Mouse (Mus musculus) midbrain, embryonic 16.5 days (tissue): ENCODE results near the gene Wscd2. TPM values are rescaled to one million over a fixed set of nuclear protein-coding genes. Genes with fewer than 3 reads are reported as not detected.

Experiments
- ATAC-seq: fragments of 200-750 bp; cut with Nextera tagmentation; 2 replicates; pipeline ENCODE4 v1.8.0; 2017; ENCODE audit warnings: moderate TSS enrichment
- H3K27ac ChIP-seq: fragments of 300-500 bp; sonication (generic); 2 replicates; pipeline ENCODE4 v1.5.1; 2014; ENCODE audit warnings: mild to moderate bottlenecking, low read length, mixed read lengths
- H3K27me3 ChIP-seq: fragments of 300-500 bp; sonication (generic); 2 replicates; pipeline ENCODE4 v1.6.1; 2014; ENCODE audit warnings: low read depth, low read length, mixed read lengths; ENCODE audit not compliant: control insufficient read depth, insufficient read depth
- H3K36me3 ChIP-seq: fragments of 300-500 bp; sonication (generic); 2 replicates; pipeline ENCODE4 v1.6.1; 2014; ENCODE audit warnings: mild to moderate bottlenecking, low read length, moderate library complexity, mixed read lengths; ENCODE audit not compliant: control insufficient read depth, insufficient read depth
- H3K4me1 ChIP-seq: fragments of 300-500 bp; sonication (generic); 2 replicates; pipeline ENCODE4 v1.6.1; 2014; ENCODE audit warnings: mild to moderate bottlenecking, low read length, mixed read lengths; ENCODE audit not compliant: control insufficient read depth, insufficient read depth
- H3K4me2 ChIP-seq: fragments of 300-500 bp; sonication (generic); 2 replicates; pipeline ENCODE4 v1.6.1; 2014; ENCODE audit warnings: mild to moderate bottlenecking, low read length, mixed read lengths
- H3K4me3 ChIP-seq: fragments of 300-500 bp; sonication (generic); 2 replicates; pipeline ENCODE4 v1.5.1; 2014; ENCODE audit warnings: low read depth, mild to moderate bottlenecking, low read length, moderate library complexity, mixed read lengths
- H3K9ac ChIP-seq: fragments of 300-500 bp; sonication (generic); 2 replicates; pipeline ENCODE4 v1.6.1; 2014; ENCODE audit warnings: low read depth, low read length, mixed read lengths
- H3K9me3 ChIP-seq: fragments of 300-500 bp; sonication (generic); replicated peaks from 2 replicates; pipeline ENCODE4 v1.6.1; 2014; ENCODE audit warnings: mild to moderate bottlenecking, low read length, mixed read lengths; ENCODE audit not compliant: control insufficient read depth, poor library complexity, severe bottlenecking
- WGBS: fragments of 180-500 bp; shearing (Covaris S2); extraction: QIAGEN DNeasy Blood & Tissue Kit; methylation state at CpG from one replicate; pipeline ENCODE4 v1.1.7; 2014; 5-methylcytosine and 5-hydroxymethylcytosine counted together
- polyA plus RNA-seq: library from polyadenylated mRNA; unstranded; fragments of >200 nt; fragmentation: Nextera tagmentation; extraction: Ambion mirVana; gene quantifications from 2 replicates; pipeline ENCODE4 v1.2.1, GENCODE M21; 2015

Wscd2 gene
- polyA plus RNA-seq, 1 experiment from 2014 or later = 16.1 TPM

- Histone ChIP-seq H3K4me1 (peaks cover 10% of the 10 kb centered on the region; the same call in 1 of the 2 replicates), H3K4me2 (no peak overlapping the region), H3K27me3 (peaks cover 3% of the 10 kb centered on the region; the same call in 1 of the 2 replicates), H3K9me3 (no peaks in the 10 kb centered on the region), H3K27ac (no peak overlapping the region), H3K9ac (no peak overlapping the region), H3K36me3 (no peaks in the 10 kb centered on the region), H3K4me3 (no peak overlapping the region)
- 57% methylated on average over 15 of the region's 15 CpGs for WGBS
- no peak for ATAC-seq
Observed at GRCm38 (mm10) chr5:113554095-113554494, 64.0 kb downstream of the Wscd2 start.

DNA sequence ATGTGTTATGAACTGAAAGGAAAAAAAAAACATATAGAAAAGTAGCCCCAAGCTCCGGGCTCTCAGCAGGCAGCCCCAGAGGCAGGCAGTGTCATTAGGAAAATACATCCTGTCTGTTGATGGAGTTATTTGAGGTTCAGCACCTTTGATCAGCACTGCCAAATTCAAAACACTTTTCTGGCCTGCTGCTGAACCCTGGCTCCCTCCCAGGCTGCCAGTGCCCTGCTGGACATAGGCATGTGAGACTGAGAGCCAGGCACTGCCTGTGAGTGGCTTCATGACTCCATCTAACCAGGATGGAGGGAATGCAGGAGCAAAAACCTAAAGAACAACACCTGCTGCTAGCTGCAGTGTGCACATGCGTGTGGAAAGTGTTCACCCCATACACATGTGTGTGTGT lies 64.4 kb downstream of the Wscd2 start:
- no peak for ATAC-seq
- Histone ChIP-seq H3K4me1 (peaks cover 10% of the 10 kb centered on the region; the same call in 1 of the 2 replicates), H3K9ac (no peak overlapping the region)

DNA sequence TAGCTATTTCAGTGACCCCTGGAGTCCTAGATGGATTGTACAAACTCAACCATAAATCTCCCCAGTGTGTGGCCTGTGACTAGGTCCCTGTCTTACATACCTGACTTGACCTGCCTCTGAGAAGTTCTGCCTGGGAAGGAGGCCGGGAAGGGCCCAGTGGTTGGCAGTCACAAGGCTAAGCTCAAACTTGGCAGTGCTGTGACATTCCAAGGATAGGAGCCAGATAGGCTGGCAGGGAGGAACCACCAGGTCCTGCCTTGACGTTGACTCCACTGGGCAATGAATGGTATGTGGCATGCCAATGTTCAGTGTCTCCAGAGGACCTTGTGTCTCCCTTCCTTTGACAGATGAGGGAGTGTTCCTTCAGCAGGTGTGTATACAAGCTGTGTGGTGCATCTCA lies 65.6 kb downstream of the Wscd2 start:
- no peak for ATAC-seq
- H3K4me1 ChIP-seq = peaks cover 10% of the 10 kb centered on the region; the same call in 1 of the 2 replicates
- H3K4me2 ChIP-seq = no peak overlapping the region
- H3K4me3 ChIP-seq = no peak overlapping the region
- no peak overlapping the region for H3K9ac ChIP-seq
- no peak overlapping the region for H3K27ac ChIP-seq
- no peaks in the 10 kb centered on the region for H3K27me3 ChIP-seq
- H3K36me3 ChIP-seq = no peaks in the 10 kb centered on the region
- WGBS = 77% methylated on average over 2 of the region's 2 CpGs
- H3K9me3 ChIP-seq = no peaks in the 10 kb centered on the region

More for the DNA sequence above, 64.4 kb downstream of the Wscd2 start:
- Histone ChIP-seq H3K27me3 (peaks cover 3% of the 10 kb centered on the region; the same call in 1 of the 2 replicates), H3K36me3 (no peaks in the 10 kb centered on the region), H3K27ac (no peak overlapping the region), H3K9me3 (no peaks in the 10 kb centered on the region), H3K4me2 (no peak overlapping the region), H3K4me3 (no peak overlapping the region)
- 83% methylated on average over 2 of the region's 2 CpGs for WGBS

GRCm38 (mm10) chr5:113558065-113558464 lies 67.9 kb downstream of the Wscd2 start:
- no peak for ATAC-seq
- Histone ChIP-seq H3K9ac (no peak overlapping the region), H3K4me3 (no peak overlapping the region), H3K9me3 (no peaks in the 10 kb centered on the region), H3K27ac (no peak overlapping the region), H3K4me2 (no peak overlapping the region), H3K4me1 (peaks cover 6% of the 10 kb centered on the region; the same call in 1 of the 2 replicates), H3K27me3 (no peaks in the 10 kb centered on the region; the same call in 1 of the 2 replicates), H3K36me3 (0 out of 2 replicates have a peak, but pooled peaks cover 2% of the 10 kb centered on the region)
- WGBS = 88% methylated on average over 8 of the region's 8 CpGs

DNA sequence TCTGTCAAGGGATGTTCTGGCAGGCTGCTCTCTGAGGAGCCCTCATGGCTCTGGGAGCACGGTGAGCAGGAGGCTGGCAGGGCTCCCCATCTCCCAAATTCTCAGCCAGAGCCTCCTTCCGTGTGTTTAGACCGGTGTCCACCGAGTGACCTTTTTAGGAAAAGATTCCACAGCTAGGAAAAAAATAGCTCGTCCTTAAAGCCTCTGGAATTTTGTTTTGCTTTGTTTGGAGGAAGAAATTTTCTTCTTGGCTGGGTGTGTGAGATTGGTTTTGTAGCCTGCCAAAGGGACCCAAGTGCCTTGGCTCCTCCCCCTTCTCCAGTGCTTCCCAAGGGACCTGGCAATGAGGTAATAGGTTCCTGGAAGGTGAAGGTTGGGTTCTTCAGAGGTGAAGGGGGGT lies 69.5 kb downstream of the Wscd2 start:
- 82% methylated on average over 5 of the region's 5 CpGs for WGBS
- Histone ChIP-seq H3K27ac (no peak overlapping the region), H3K4me3 (no peak overlapping the region), H3K9me3 (no peaks in the 10 kb centered on the region), H3K27me3 (no peaks in the 10 kb centered on the region; the same call in 1 of the 2 replicates), H3K4me1 (no peaks in the 10 kb centered on the region; the same call in 1 of the 2 replicates), H3K36me3 (0 out of 2 replicates have a peak, but pooled peaks cover 2% of the 10 kb centered on the region), H3K4me2 (no peak overlapping the region), H3K9ac (no peak overlapping the region)
- no peak for ATAC-seq

GRCm38 (mm10) chr5:113564463-113564862 lies 74.3 kb downstream of the Wscd2 start:
- H3K27ac ChIP-seq = no peak overlapping the region
- H3K36me3 ChIP-seq = 0 out of 2 replicates have a peak, but pooled peaks cover 2% of the 10 kb centered on the region
- no peak overlapping the region for H3K4me3 ChIP-seq
- 31% methylated on average over 4 of the region's 4 CpGs for WGBS
- no peak overlapping the region for H3K4me2 ChIP-seq
- ATAC-seq = no peak
- no peaks in the 10 kb centered on the region for H3K9me3 ChIP-seq
- H3K4me1 ChIP-seq = no peaks in the 10 kb centered on the region
- H3K9ac ChIP-seq = no peak overlapping the region
- H3K27me3 ChIP-seq = no peaks in the 10 kb centered on the region; the same call in 1 of the 2 replicates

GRCm38 (mm10) chr5:113565101-113565854 lies 75.1 kb downstream of the Wscd2 start:
- Histone ChIP-seq H3K27ac (no peak overlapping the region), H3K27me3 (no peaks in the 10 kb centered on the region; the same call in 1 of the 2 replicates), H3K4me3 (no peak overlapping the region), H3K4me1 (no peaks in the 10 kb centered on the region), H3K9me3 (no peaks in the 10 kb centered on the region), H3K36me3 (0 out of 2 replicates have a peak, but pooled peaks cover 2% of the 10 kb centered on the region), H3K9ac (no peak overlapping the region), H3K4me2 (no peak overlapping the region)
- 73% methylated on average over 10 of the region's 10 CpGs for WGBS
- no peak for ATAC-seq

DNA sequence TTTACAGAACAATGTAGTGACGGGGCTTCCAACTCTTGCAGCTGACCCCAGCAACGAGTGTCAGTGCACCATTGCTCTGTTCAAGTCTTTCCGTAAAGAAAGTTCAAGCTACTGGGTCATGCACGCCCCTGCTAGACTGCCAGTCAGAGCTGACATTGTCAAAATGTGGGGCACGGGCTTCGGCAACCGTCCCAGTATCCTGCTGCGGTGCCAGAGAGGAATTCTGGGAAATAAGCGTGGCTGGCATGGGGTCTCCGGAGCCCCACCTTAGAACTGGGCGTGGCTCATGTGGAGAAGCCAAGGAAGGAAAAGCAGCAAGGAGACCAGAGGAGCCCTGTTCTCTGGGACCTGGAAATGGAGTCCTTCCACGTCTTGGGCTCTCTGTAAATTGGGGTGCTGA lies 75.7 kb downstream of the Wscd2 start:
- no peak overlapping the region for H3K9ac ChIP-seq
- no peaks in the 10 kb centered on the region for H3K4me1 ChIP-seq
- H3K27me3 ChIP-seq = no peaks in the 10 kb centered on the region; the same call in 1 of the 2 replicates
- H3K36me3 ChIP-seq = 0 out of 2 replicates have a peak, but pooled peaks cover 2% of the 10 kb centered on the region
- 77% methylated on average over 12 of the region's 12 CpGs for WGBS
- ATAC-seq = no peak
- H3K4me3 ChIP-seq = no peak overlapping the region
- H3K9me3 ChIP-seq = no peaks in the 10 kb centered on the region
- H3K4me2 ChIP-seq = no peak overlapping the region
- no peak overlapping the region for H3K27ac ChIP-seq

- no peak overlapping the region for H3K27ac ChIP-seq
- no peaks in the 10 kb centered on the region for H3K9me3 ChIP-seq
- 61% methylated on average over 7 of the region's 7 CpGs for WGBS
- no peaks in the 10 kb centered on the region for H3K27me3 ChIP-seq
- ATAC-seq = no peak
- no peak overlapping the region for H3K4me2 ChIP-seq
- no peak overlapping the region for H3K9ac ChIP-seq
- no peaks in the 10 kb centered on the region; the same call in 1 of the 2 replicates for H3K36me3 ChIP-seq
- H3K4me3 ChIP-seq = no peak overlapping the region
- H3K4me1 ChIP-seq = no peaks in the 10 kb centered on the region
Observed at GRCm38 (mm10) chr5:113570056-113570717, 80.1 kb downstream of the Wscd2 start.
